Mouse (Mus musculus) left cerebral cortex, adult 11 months (tissue): Measurements from ENCODE around the gene 1700017B05Rik.
"Not testable (repeated sequence)": the region's sequence is repeated elsewhere in the genome, so short reads cannot be mapped to it uniquely, and the experiment has no call there.

Experiments used
- DNase-seq: peaks from one replicate; pipeline ENCODE4 v3.0.0; 2022; ENCODE audit warnings: low spot score

The 1700017B05Rik gene

DNA sequence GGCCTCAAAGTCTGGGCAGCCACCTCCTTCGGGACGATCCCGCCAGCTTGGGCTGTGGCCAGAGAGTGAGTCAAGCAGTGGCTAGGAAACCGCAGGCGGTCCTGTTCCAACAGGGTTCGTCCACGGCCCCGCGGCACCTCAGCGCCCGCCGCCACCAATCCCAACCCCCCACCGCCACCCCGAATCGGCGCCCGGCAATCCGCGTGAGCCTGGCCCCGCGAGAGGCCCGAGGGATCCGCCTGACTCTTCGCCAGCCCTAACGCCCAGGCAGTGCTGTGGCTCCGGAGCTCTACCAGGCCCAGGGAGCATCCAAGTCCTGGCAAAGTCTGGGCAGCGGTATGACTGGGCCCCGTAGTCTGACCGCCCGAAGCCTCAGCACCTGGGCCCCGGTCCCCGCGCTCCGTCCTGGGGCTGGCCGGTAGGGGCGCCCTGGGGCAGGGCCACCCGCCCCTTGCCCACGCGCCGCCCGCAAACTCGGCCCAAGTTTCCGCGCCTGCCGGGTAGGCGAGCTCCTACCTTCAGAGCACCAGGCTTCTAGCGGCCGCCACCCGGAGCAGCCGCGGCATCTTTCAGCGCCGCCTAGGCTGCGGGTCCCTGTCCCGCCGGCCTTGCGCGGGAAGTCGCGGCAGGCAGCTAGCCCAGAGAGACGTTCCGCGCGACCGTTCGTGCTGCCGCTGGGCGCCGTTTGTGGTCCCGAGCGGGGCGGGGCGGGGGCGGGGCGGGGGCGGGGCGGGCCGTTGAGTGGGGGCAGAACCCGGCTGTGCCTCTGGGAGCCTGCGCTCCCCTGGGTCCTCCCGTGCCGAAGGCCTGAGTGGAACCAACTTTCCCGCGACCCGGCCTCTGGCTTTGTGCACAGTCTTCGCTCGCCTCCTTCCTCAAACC lies at the start of gene 1700017B05Rik:
1700017B05Rik (minus strand) TSS at position 700 of the 882 bp plus-strand sequence.
- DNase-seq = no peak

- DNase-seq = no peak
Observed at GRCm38 (mm10) chr9:57310895-57311294, 48.5 kb upstream of the 1700017B05Rik start.

GRCm38 (mm10) chr9:57309353-57309752 lies 46.9 kb upstream of the 1700017B05Rik start:
- no peak for DNase-seq

GRCm38 (mm10) chr9:57307456-57307855 lies 45.0 kb upstream of the 1700017B05Rik start:
- DNase-seq = no peak

- DNase-seq = not testable (repeated sequence)
Observed at GRCm38 (mm10) chr9:57304716-57305115, 42.3 kb upstream of the 1700017B05Rik start.

GRCm38 (mm10) chr9:57304251-57304650 lies 41.8 kb upstream of the 1700017B05Rik start:
- no peak for DNase-seq

DNA sequence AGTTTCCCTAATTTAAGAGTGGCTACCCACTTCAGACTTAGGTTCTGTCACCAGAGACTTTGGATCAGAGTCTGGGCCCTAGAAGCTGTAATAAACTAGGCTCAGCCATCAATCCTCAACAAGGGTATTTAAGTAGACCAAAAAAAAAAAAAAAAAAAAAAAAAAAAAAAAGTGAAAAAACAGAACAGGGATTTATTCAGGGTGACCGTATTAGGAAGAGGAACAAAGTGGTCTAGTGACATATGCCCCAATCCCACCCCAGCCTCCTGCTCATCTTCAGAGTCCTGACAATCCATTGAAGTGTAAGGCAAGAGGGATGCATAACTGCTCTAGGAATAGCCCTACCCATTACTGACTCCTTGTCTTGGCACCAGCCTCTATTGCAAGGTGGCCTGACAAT lies 40.9 kb upstream of the 1700017B05Rik start:
- no peak for DNase-seq

DNA sequence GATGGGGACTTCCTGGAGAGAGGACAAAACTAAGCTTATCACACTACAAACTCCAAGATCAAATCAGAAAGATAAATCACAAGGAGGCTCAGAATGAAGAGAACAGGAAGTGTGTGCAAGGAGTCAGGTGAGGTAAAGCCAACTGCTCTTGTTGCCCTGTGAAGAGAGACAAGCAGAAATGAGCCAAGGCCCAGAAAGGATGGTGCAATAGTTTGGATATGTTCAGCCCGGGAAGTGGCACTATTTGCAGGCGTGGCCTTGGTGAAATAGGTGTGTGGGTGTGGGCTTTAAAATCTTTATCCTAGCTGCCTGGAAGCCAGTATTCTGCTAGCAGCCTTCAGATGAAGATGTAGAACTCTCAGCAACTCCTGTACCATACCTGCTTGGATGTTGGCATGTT lies 38.4 kb upstream of the 1700017B05Rik start:
- no peak for DNase-seq

DNA sequence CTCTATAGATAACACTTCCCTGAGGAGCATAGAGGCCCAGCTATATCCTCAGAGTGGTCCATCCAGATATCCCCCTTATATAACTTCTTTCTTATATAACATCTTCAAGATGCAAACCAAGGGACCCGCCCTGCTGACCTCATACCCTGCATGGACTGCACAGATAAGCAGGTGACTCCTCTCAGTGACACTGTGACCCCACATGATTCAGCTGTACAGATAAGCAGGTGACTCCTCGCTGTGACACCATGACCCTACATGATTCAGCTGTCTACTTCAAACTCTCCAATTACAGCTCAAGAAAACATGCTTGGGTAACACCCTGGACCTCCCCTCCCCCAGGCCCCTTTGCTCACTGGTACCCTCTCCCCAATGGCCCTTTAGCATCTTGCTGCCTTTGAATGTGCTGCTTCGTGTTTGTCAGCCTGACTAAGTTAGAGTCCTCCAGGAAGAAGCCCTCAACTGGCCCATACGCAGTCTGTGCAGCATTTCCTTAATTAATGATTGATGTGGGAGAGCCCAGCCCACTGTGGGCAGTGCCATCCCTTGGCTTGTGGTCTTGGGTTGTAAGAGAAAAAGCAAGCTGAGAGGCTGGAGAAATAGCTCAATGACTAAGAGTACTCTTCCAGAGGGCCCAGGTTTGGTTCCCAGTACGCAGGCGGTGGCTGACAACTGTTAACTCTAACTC lies 37.5 kb upstream of the 1700017B05Rik start:
- DNase-seq = no peak

GRCm38 (mm10) chr9:57297938-57298337 lies 35.5 kb upstream of the 1700017B05Rik start:
- no peak for DNase-seq

DNA sequence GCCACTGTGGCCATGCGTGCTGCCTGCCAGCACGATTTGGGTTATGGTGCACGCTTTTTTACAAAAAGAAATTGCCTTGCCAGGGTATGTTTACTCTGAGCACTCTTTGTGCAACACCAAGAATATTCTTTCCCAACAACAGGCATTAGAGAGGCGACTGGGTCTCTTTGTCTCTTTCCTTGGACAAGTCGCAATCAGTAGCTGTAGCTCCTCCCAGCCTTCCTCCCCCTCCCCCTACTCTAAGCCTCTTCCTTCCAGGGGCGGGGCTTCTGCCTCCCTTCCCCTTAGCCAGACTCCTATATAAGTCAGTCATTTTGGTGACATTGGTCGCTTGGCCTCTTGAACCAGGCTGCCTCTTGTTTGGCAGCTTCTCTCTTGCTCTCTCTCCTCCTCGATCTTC lies 33.9 kb upstream of the 1700017B05Rik start:
- DNase-seq = no peak

DNA sequence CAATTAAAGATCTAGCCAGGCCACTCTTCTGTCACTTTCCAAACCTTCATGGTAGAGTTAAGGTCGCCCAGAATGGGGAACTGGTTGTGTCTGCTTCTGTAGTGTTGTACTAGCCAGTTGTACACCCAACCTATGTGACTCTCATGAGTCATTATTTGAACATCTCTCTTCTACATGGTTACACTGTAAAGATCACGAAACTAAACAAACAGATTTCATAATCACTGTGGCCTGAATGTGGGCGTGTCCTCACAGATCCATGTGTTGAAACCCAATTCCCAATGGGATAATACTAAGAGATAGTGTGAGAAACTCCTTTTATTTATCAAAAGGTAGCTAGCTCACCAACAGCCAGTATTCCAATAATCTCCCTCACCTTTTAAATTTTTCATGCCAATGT lies 33.3 kb upstream of the 1700017B05Rik start:
- no peak for DNase-seq

- no peak for DNase-seq
Observed at GRCm38 (mm10) chr9:57294905-57295304, 32.5 kb upstream of the 1700017B05Rik start.

DNA sequence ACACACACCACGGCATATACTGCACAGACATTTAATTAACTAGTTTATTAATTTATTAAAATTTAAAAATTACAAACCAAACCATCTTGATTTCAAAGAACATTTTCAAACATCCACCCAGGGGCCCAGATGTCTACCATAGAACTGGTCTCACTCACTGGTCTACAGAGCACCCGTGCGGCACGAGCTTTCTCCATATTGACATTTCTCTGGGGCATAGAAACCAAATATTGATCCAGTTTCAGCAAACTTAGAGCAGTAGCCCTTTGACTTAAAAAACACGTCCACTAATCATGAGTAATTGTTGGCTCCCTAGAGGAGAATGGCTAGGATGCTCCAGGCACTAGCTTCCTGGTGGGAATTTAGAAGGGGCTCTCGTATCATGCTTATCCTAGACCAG lies 24.8 kb upstream of the 1700017B05Rik start:
- no peak for DNase-seq

DNA sequence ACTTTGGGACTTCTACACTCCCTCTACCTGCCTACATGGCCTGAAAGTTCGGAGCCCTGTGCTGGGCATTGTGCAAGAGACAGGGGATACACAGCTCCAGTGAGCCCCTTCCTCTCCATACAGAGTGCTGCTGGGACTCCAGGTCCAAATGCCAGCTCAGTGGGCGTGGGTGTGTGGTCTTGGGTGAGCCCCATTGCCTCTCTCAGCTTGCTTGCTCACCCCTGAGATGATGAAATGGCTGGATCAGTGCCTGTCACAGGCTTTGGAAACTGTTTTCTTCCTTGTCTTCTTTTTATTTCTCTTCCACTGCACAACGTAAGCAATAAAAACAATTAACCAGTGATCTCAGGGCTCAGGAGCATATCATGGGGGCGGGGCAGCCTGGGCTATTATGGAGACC lies 20.9 kb upstream of the 1700017B05Rik start:
- no peak for DNase-seq

DNA sequence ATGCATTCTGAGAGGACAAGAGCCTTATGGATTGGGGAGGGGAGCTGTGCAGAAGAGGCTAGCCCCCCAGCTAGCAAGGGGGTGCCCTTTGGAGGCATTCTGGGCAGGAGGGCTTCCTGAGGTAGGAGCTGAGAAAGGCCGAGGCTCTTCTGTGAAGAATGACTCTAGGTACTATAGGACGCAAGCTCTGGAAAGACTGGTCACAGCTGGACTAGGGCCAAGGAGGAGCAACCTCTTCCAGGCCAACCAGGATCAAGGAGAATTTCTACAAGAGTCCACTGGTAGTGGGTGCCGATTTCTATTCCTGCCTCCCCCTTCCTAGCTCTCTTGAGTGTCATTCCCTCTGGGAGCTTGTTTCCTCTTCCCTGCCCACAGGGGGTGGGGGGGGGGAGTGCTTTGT lies 20.3 kb upstream of the 1700017B05Rik start:
- DNase-seq = no peak

DNA sequence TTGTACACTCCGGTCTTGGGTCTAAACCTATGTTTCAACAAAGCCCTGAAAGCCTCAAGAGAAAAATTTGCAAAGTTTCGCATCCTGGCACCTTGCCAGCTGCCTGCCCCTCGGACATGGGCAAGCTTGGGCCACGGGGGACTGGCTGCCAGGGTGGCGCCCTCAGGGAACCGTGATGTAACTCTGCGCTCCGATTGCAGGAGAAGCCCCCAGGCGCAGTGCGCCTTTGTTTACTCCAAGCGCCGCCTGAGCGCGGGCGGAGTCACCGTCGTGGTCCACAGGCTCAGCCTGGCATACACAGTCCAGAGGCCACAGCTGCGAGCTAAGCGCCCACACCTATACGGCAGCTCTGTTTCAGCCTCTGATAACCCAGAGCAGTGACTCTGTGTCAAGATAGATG lies 19.1 kb upstream of the 1700017B05Rik start:
- DNase-seq = no peak

GRCm38 (mm10) chr9:57279441-57279840 lies 17.0 kb upstream of the 1700017B05Rik start:
- no peak for DNase-seq

- no peak for DNase-seq
Observed at GRCm38 (mm10) chr9:57278268-57278667, 15.9 kb upstream of the 1700017B05Rik start.

- no peak for DNase-seq
Observed at GRCm38 (mm10) chr9:57276311-57276710, 13.9 kb upstream of the 1700017B05Rik start.

- no peak for DNase-seq
Observed at GRCm38 (mm10) chr9:57273805-57274494, 11.5 kb upstream of the 1700017B05Rik start.

- no peak for DNase-seq
Observed at GRCm38 (mm10) chr9:57272902-57273804, 10.7 kb upstream of the 1700017B05Rik start.
